Mouse (Mus musculus): ENCODE data around the gene Lrrc25.

The Lrrc25 gene

GRCm38 (mm10) chr8:70614469-70614868 lies 1.5 kb upstream of the Lrrc25 start:
- DNase-seq (ENCODE audit: low read depth in 2 of 2, low spot score in 2 of 2) = no peak

- no peak for DNase-seq (ENCODE audit: low read depth in 2 of 2, low spot score in 2 of 2)
These were observed 674 bp upstream of the Lrrc25 start for GRCm38 (mm10) chr8:70615281-70615680.

GRCm38 (mm10) chr8:70616645-70617044 lies 690 bp downstream of the Lrrc25 start:
- no peak for DNase-seq (ENCODE audit: low read depth in 2 of 2, low spot score in 2 of 2)

- no peak for DNase-seq (ENCODE audit: low read depth in 2 of 2, low spot score in 2 of 2)
These were observed 2.0 kb downstream of the Lrrc25 start for GRCm38 (mm10) chr8:70617985-70618384.

- DNase-seq (ENCODE audit: low read depth in 2 of 2, low spot score in 2 of 2) = no peak
These were observed 3.0 kb downstream of the Lrrc25 start for GRCm38 (mm10) chr8:70618888-70619334.

- no peak for DNase-seq (ENCODE audit: low read depth in 2 of 2, low spot score in 2 of 2)
These were observed 6.3 kb downstream of the Lrrc25 start for GRCm38 (mm10) chr8:70622220-70622619.

- peak; percentile 39 to 61 for DNase-seq (ENCODE audit: low read depth in 2 of 2, low spot score in 2 of 2)
These were observed 9.1 kb downstream of the Lrrc25 start for GRCm38 (mm10) chr8:70625104-70625503.

GRCm38 (mm10) chr8:70627041-70627440 lies 11.1 kb downstream of the Lrrc25 start:
- DNase-seq (ENCODE audit: low read depth in 2 of 2, low spot score in 2 of 2) = no peak

- DNase-seq (ENCODE audit: low read depth in 2 of 2, low spot score in 2 of 2) = no peak
These were observed 13.1 kb downstream of the Lrrc25 start for GRCm38 (mm10) chr8:70628986-70629490.

- peak; percentile 92 to 93 for DNase-seq (ENCODE audit: low read depth in 2 of 2, low spot score in 2 of 2)
These were observed 13.9 kb downstream of the Lrrc25 start for GRCm38 (mm10) chr8:70629574-70630531.

GRCm38 (mm10) chr8:70630532-70631381 lies 14.8 kb downstream of the Lrrc25 start:
- no peak for DNase-seq (ENCODE audit: low read depth in 2 of 2, low spot score in 2 of 2)

- no peak for DNase-seq (ENCODE audit: low read depth in 2 of 2, low spot score in 2 of 2)
These were observed 15.5 kb downstream of the Lrrc25 start for GRCm38 (mm10) chr8:70631436-70631835.

GRCm38 (mm10) chr8:70632346-70632892 lies 16.5 kb downstream of the Lrrc25 start, which contains the start of gene Gdf15:
TSS of gene Gdf15 (minus strand) at chr8:70632456.
- DNase-seq (ENCODE audit: low read depth in 2 of 2, low spot score in 2 of 2) = no peak

GRCm38 (mm10) chr8:70634066-70634465 lies 18.1 kb downstream of the Lrrc25 start:
- no peak for DNase-seq (ENCODE audit: low read depth in 2 of 2, low spot score in 2 of 2)

GRCm38 (mm10) chr8:70635527-70635926 lies 19.6 kb downstream of the Lrrc25 start:
- DNase-seq (ENCODE audit: low read depth in 2 of 2, low spot score in 2 of 2) = no peak

GRCm38 (mm10) chr8:70636838-70637237 lies 20.9 kb downstream of the Lrrc25 start:
- no peak for DNase-seq (ENCODE audit: low read depth in 2 of 2, low spot score in 2 of 2)

- no peak for DNase-seq (ENCODE audit: low read depth in 2 of 2, low spot score in 2 of 2)
These were observed 22.8 kb downstream of the Lrrc25 start for GRCm38 (mm10) chr8:70638752-70639151.

GRCm38 (mm10) chr8:70643019-70643418 lies 27.1 kb downstream of the Lrrc25 start:
- DNase-seq (ENCODE audit: low read depth in 2 of 2, low spot score in 2 of 2) = no peak

GRCm38 (mm10) chr8:70644065-70644464 lies 28.1 kb downstream of the Lrrc25 start:
- peak in 1 of 2 experiments; percentile 28 for DNase-seq (ENCODE audit: low read depth in 2 of 2, low spot score in 2 of 2)

GRCm38 (mm10) chr8:70645501-70646224 lies 29.7 kb downstream of the Lrrc25 start:
- DNase-seq (ENCODE audit: low read depth in 2 of 2, low spot score in 2 of 2) = no peak

Measured in CD8-positive naive resting alpha-beta T cell, adult 2 months (primary cell).